Mouse (Mus musculus): ENCODE results near the gene Chst14. TPM values are rescaled to one million over a fixed set of nuclear protein-coding genes. Genes with fewer than 3 reads are reported as not detected.

Chst14 gene
- total RNA-seq, 2 experiments from 2014 or later = 11.2 to 15.0 TPM

DNA sequence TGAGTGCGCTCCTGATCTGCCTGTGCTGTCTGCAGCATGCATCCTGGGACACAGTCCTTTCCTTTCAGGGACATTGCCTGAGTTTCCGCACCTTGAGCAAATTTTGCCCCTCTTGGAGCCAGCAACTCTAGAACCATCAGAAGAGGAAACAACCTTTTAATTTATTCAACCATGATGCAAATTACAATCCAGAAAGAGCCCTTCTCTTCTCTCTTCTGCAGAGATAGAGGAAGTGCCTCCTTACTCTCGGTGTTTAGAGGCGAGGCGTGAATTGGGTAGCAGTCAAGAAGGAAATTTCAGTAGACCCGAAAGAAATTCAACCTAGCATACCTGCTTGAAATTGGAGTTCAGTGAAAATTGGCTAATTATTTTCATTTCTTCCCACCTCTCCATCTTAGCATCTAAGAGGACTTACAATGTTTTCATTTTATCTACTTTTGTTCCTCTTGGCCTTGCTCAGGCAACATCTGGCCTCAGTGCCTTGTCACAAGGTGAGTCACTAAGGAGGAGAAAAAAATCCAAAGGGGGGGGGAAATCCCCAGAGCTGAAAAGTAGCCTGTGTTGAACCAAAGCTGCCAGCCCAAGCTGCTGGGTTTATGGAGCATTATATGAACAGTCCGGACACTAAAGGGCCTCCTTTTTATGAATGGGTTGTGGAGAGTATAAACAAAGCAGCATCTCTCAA is 20.7 kb upstream of the Chst14 start:
- DNase-seq = no peak

DNA sequence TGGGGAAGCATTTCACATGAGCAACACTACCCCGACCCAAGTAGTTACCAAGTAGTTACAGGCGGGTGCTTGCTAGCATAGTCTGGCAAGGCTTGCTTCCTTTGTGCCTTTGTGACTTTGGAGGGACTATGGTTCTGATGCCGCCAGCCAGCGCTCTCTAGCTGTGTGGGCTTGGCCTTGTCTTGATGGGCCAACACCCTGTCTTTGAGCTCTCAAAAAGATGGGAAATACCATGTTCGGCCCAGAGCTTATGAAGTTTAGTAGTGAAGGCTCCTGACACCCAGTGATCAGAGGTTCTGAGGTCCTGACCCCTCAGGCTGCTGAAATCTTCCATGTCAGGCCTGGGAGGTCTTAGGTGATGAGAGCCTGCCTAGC is 20.2 kb upstream of the Chst14 start:
- DNase-seq = no peak

DNA sequence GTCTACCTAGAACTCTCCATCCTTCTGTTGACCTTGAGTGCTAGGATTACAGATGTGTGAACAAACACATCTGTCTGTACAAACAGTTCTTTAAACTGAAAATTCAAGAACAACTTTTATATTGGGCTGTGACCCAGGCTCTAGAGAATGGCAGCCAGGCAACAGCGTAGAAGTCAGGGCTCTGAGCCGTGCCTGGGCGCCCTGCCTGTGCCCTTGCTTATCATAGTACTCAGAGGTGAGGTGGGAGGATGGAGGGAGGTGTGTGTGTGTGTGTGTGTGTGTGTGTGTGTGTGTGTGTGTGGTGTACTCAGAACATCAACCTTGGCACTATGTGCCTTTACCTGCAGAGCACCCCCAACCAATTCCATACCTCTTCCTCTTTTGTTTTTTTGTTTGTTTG is 18.5 kb upstream of the Chst14 start:
- no peak for DNase-seq

DNA sequence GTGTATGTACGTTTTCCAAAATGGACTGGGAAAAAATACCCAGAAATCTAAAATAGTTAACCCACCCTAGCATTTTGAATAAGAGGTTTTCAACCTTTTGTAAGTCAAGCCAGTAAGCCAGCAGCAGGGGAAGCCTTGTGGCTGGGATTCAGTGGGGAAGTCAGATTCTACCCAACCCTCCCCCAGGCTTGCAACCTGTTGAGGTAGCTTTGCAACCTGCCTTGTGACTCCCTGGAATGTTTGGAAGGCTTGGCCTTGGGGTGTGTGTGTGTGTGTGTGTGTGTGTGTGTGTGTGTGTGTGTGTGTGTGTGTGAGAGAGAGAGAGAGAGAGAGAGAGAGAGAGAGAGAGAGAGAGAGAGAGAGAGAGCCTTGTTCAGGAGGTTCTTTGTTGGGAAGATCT is 17.1 kb upstream of the Chst14 start:
- no peak for DNase-seq

DNA sequence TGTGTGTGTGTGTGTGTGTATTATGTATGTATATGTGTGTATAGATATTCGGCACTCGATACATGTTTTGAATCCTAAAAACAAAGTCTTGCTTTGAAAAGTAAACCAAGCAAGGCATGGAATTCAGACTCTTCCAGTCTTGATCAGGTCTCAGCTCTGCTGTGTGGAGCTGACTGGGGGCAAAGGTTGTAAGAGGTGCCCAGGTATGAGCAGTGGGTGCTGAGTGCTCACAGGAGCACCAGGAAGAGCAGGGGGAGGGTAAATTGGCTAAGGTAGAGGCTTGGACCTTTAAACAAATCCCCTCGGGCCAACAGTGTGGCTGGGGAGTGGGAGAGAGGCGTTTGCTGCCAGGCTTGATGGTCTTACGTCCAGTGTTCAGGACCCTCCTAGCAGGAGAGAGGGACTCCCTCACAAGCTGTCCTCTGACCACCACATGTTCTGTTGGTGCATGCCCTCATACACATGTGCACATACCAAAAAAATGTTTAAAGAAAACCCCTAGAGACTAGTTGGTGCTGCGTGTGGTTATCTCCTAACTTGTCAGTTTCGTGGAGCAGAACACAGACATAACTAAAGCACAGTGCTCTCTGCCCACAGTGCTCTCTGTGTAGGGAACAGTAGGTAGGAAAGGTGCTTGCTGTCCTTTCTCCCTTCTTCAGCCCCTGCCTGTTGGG is 15.6 kb upstream of the Chst14 start:
- no peak for DNase-seq

DNA sequence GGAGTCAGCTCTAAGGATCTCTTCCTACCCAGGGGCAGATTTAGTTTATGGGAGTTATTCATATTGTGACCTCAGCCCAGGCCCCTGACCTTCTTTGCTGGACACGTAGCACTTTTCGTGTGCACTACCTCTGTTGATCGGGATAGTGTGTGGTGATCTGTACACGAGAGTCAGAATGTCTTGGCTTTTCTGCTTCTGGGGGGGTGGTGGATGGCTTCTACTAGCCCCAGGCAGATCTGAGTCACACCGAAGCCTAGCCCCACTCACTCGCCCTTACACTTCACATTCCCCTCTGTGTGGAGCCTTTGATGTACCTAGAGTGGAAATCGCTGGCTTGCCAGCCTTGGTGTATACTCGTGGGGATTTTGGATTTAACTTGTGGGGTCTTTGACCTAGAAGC is 13.6 kb upstream of the Chst14 start:
- DNase-seq = no peak

DNA sequence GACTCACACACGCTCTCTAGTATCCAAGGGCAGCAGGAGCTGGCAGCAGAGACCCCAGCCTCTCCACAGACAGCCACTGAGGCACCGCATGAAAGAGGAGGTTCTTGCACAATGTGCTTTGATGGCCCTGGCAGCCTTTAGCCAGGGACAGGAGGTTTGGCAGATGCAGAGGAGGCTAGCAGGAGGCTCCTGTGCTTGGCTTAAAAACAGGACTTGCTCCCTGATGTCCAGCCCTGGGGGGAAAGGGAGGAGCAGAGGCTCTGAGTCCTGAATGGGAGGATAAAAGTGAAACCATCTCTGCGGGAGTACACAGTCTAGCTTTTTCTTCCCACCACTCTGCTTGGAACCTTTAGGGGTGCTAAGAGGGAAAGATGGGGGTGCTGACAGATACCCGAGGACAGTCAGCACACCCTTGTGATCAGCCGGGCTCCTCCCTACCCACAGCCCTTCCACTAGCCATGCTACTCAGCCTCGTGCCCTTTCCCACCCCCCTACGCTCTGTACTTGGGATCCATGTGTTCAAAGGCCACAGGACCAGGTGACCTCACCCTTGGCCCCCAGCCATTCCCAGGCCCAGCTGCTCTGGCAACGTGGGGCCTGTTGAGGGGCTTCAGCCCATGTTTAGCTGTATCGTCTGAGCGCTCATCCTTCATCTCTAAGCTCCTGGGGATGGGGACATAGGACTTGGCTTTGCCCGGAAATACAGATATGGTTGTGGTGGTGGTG is 12.6 kb upstream of the Chst14 start:
- peak; percentile 48 for DNase-seq

DNA sequence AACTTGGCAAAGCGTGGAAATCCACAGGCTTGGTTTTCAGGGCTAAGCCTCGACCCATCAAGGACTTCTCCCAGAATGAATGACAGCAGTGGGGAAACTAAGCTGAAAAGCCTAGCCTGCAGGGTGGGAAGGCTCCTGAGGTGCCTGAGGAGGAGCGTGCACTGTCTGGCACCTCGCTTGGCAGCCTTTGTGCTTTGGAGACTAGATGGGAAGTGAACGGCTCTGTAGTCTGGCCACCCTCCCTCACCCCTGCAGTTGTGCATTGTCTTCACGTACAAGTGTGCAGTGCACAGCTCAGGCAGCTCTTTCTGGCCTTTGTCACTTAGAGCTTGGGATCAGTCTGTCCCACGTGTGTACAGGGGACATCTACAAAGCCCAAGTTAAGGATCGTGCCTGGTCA is 11.6 kb upstream of the Chst14 start:
- DNase-seq = no peak

DNA sequence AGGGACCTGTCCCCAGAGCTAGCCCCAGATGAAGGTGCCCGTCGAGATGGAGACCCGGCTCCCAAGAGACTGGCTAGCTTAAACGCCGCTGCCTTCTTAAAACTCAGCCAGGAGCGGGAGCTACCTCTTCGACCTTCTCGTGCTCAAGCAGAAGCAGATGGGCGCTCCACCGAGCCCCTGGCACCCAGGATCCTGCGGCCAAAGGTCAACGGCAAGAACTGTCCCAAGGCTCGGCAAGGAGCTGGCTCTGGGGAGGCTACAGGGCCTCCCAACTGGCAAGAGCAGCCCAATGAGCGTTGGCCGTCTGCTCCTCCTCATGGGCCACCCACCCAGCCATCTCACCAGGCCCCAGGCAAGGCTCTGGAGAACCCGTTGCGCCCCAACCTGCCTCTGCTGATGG is 9.9 kb upstream of the Chst14 start:
- no peak for DNase-seq

DNA sequence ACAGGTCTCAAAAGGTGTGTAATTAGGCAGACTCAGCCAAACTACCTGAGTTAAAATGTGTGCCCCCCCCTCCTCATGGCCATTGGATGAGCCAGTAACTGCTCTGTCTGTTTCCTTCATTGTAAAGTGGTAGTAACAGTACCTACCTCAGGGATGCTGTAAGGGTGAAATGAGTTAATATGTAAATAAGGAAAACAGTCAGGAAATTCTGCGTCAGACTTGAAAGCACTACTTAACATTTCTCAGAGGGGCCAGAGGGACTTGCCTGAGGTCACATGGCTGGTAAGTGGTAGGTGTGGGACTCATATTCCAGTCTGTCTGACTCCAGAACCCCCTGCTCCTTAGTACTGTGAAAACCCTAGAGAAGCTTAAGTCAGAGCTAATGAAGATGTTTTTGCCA is 7.8 kb upstream of the Chst14 start:
- DNase-seq = no peak

DNA sequence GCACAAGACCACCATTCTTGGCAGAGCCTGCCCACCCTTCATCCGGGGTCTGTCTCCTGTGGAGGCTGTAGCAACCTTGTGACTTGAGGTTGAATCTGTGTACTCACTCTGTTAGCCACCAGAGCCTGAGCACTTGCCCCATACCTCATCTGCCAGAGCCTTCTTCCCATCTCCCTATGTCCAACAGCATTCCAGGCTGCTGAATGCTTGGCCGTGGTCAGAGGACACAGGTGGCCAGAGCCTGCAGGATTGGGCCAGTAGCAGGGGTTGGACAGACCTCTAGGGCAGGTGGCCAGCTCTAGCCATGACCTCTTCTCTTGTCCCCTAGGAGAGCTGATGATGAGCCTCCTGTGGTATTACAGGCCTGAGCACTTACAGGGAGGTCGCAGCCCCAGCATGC is 5.9 kb upstream of the Chst14 start:
- no peak for DNase-seq

DNA sequence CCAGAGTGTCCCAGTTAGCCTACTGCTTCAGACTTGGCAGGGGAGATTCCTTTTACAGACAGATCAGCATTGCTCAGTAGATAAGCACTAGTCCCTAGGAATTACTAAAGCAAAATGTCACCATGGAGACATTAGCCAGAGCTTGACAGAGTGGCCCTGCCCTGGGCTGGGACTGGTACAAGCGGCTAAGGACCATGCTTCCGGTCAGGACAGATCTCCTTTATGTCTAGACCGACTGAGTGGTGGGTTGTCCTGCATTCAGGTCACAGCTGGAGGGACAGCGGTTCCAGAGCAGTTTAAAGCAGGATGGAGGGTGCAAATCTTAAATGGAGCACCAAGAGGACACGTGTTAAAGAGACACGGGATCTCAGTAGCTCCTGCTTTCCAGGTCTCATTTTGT is 344 bp upstream of the Chst14 start:
- peak; percentile 23 for DNase-seq

DNA sequence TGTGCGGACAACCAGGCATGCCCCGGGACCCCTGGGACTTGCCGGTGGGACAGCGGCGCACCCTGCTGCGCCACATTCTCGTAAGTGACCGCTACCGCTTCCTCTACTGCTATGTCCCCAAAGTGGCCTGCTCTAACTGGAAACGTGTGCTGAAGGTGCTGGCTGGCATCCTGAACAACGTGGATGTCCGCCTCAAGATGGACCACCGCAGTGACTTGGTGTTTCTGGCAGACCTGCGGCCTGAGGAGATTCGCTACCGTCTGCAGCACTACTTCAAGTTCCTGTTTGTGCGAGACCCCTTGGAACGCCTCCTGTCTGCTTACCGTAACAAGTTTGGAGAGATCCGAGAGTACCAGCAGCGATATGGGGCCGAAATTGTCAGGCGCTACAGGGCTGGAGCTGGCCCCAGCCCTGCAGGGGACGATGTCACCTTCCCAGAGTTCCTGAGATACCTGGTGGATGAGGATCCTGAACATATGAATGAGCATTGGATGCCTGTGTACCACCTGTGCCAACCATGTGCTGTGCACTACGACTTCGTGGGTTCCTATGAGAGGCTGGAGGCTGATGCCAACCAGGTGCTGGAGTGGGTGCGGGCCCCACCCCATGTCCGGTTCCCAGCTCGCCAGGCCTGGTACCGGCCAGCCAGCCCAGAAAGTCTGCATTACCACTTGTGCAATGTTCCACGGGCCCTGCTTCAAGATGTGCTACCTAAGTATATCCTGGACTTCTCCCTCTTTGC is 873 bp downstream of the Chst14 start:
- no peak for DNase-seq

DNA sequence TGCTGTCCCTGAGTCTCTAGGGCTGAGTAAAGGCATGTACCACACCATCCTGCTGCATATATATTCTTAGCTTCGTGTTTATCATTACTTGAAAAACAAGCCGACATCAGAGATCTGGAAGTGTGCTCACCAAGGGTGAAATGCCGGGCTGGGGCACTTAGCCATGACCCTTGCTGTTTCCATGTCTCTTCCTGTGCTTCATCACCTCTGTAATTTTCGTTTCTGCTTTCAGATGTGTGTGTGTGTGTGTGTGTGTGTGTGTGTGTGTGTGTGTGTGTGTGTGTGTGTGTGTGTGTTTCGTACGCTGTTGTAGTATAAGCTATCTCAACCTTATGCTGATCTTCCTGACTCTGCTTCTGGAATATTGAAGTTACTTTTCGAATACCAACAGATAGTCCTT is 15.0 kb downstream of the Chst14 start:
- no peak for DNase-seq

DNA sequence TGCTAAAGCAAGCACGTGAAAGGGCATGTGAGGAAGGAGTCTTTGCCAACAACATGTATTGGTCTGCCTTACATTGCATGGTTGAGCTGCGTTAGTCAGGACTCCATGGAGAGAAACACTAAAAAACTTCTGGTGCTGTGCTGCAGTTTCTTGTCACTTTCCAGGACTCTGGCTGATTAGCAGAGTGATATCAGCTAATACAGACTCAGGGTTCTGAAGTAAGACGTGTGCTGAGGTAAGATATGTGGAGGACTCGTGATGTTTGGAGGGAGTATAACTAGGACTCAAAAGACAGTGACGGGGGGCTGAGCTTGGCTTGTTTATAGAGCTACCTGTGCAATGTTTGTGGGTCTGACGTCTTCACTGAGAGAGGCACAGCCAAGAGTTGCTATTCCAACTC is 16.9 kb downstream of the Chst14 start:
- no peak for DNase-seq

DNA sequence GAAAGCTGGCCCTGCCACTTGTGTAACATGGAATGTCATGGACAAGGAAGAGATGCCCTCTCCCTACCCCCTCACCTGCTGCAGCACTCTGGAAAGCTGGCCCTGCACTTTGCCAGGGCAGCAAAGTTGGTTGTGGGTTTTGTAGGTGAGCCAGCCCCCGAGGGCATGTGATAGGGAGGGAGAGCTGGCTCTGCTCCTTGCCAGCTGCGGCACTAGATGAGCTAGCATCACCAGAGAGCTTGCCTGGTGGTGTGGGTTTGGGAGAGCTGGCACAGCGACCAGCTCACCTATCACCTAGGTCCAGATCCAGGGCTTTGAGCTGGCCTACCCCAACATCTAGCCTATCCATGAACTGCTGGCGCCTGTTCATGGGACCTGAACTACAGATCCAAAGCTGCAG is 22.5 kb downstream of the Chst14 start:
- no peak for DNase-seq

DNA sequence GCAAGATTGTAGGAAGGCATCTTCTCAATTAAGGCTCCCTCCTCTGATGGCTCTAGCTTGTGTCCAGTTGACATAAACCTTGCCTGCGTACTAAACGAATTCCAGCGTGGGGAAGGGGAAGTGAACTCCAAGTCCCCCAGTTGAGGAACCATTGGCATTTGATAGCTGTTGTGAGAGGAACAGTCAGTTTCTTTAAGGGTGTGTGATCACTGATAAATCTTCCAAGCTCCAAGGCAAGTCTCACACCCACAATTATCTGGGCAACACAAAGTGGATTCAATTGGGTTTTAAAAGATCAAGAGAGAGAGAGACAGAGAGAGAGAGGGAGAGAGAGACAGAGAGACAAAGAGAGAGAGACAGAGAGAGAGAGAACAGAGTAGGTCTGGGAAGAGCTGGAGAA is 23.4 kb downstream of the Chst14 start:
- no peak for DNase-seq

DNA sequence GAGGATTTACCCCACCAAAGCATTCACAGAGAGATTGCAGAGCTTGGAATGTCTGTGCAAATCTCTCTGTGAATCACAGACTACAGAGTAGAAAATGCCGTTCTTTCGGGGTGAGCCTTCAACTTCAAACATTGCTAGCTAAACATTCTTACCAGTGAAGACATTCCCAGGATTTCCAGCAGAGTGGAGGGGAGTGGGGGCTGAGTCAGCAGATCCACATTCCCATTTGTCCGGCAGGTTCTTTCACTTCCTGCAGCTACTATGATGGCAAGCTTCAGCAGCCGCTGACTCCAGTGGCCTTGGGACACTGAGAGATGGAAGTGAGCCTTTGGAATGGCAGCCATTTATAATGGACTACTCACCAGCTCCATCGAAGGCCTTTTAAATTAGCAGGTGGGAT is 30.2 kb downstream of the Chst14 start:
- DNase-seq = no peak

DNA sequence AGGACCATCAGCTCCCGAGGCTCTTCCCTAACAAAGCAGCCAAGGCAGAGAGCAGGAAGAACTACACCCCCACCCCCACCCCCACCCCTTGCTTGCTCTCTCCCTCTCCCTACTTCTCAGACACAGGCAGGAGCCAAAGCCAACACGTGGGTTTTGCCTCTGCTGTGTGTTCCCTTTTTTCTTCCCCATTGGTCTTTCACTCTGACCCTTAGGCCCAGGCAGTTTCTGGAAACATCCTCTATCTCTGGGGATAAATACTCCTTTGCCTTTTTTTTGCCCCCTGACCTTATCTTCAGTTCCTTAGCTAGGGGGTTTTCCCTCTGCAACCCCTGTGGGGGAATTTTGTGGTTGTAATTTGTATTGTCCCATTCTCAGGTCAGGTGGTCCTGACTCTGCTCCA is 33.3 kb downstream of the Chst14 start:
- DNase-seq = no peak

DNA sequence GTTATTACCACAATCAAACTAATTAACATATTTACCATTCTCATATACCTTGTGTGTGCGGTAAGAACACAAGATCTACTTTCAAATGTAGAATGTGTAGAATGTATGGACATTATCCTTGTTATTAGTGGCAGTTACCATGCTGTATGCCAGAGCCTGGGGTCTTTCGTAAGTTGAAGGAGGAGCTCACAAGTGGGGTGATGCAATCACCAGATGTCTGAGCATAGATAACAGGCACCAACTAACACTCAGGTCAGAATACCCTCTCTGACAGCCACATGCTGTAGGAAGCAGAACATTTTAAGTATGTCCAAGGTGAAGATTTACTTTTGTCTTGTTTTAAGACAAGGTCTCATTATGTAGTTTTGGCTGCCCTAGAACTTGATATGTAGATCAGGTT is 34.1 kb downstream of the Chst14 start:
- no peak for DNase-seq

DNA sequence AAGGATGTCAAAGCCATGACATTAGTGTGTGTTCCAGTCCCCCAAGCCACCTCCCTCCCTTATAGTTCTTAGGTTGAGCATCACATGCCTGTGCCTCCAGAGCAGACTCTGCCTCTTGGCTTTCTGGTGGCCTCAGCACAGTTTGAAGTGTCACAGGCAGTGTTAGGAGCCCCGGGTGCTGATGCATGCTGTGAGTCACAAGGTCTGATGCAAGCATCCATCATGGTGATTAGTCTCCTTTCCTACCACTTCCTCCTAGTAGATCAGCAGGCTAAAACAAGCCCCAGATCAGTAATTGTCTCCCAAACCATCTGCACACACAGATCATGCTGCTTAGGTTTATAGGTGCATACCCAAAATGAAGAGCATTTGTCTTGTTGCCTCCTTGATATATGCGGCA is 35.2 kb downstream of the Chst14 start:
- peak; percentile 55 for DNase-seq

DNA sequence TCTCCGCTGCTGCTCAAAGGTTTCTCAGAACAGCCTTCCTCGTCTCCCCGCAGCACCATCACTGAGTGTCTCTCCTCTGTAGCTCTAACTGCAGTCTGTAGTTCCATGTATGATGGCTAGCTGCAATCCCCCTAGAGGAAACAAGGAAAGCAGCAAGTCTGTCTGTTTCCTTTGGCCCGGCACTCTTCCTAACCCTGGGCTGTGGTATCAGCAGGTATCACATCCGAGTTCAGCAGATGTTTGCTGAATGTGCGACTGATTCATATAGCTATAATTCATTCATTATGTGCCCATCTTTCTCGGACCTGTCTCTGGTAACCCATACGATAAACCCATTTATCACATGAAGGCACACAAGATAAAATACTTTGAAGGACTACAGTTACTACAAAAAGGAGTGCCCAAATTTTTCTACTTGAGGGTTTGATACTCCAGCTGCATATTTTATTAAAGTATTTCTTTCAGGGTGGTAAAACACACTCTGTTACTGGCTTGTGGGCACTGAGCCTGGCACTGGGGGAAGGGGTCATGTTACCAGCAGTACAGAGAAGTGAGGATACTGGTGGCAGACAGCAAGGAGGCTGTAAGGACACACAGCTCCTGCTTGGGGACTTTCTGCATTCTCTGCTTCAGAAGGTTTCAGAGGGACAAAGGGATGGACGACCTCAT is 36.8 kb downstream of the Chst14 start:
- DNase-seq = no peak

DNA sequence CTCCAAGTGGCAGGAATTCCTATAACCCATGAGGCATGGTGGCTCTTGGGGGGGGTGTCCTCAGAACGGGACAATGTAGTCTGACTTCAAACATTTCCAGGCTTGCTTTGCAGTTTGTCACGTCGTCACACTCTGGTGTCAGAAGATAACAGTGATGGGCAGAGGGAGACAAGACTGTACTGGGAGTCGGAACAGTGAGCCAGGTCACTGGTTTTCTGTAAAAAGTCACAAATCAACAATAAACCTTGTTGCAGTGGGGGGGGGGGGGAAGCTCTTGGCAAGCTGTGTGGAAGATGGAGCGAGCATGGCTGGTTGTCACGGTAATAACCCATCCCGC is 37.3 kb downstream of the Chst14 start:
- no peak for DNase-seq
